Mouse (Mus musculus): ENCODE measurements around the gene Madd. TPM values are rescaled to one million over a fixed set of nuclear protein-coding genes. Genes with fewer than 3 reads are reported as not detected.

Madd gene
- polyA plus RNA-seq (2014; fragmentation: Nextera tagmentation; extraction: Ambion mirVana): 6.8 and 8.1 TPM in 2 replicates

DNA sequence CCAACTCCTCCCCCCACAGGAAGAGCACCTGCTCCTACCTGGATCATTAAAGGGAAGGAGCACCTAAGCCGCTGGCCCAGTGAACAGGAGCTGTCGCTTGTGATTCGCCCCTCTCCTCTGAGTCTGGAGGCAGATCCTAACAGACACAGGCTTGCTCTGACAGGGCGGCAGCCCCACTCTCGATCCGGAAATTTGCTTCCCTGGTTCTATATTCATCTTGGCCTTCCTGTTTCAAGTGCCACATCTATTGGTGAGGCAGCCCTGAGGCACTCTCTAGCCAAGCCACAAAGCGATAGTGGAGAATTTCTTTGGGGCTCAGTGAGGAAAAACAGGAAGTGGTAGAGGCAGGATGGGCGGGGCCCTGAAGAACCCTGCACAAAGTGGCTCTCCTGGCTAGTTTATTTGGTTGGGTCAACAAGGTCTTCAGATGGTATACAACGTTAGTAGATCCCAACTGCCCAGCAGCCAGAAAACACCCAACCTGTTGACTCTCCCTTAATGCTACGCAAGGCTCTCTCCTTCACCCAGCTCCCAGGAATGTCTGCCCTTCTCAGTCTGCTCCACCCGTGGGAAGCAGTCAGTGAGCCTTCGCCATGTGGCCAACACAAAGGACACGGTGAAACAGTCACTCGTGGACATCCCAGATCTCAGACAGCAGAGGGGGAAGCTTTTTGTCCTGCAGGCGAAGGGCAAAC lies at the start of gene Madd:
Gene Madd, minus strand, starts transcription at position 127 of the 695 bp plus-strand sequence.
- Histone ChIP-seq H3K4me1 (ENCODE audit: control insufficient read depth, insufficient read depth, low read length) (peaks cover 4% of the 10 kb centered on the region), H3K4me3 (ENCODE audit: low read depth, low read length) (peak within 1 kb of the TSS; percentile 84), H3K9ac (ENCODE audit: low read length) (peak within 1 kb of the TSS; percentile 71), H3K9me3 (ENCODE audit: control insufficient read depth, low read length) (no peaks in the 10 kb centered on the region), H3K36me3 (ENCODE audit: control insufficient read depth, insufficient read depth, low read length) (no peaks in the 10 kb centered on the region), H3K4me2 (ENCODE audit: low read depth, severe bottlenecking) (peak within 1 kb of the TSS; percentile 80), H3K27me3 (ENCODE audit: control insufficient read depth, insufficient read depth, low read length) (no peaks in the 10 kb centered on the region), H3K27ac (replicated peaks; ENCODE audit: low read depth, low read length) (peak within 1 kb of the TSS; percentile 58; the same call in 1 of the 2 replicates)
- no peak for DNase-seq (ENCODE audit: low spot score)
- WGBS: 69% methylated on average over 15 of the region's 15 CpGs
- ATAC-seq (ENCODE audit: insufficient number of reproducible peaks, low FRiP score, low TSS enrichment, low read depth): no peak; the same call in 1 of the 2 replicates

DNA sequence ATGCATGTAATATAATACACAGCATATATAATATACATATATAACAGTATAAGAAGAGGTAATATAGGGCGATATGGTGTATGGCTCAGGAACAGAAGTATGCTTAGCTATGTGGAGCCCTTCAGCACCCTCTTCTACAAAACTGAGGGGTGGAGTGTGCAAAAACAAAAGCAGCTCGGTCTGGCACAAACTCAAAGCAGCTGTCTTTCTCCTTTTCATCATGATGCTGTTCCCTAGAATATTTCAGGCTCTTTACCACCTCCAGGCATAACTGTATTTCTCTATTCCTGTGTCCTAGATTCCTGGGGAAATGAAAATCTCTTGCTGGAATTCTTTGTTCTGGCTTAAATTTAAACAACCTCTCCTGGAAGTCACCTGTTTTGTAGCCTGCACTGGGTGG lies 46.1 kb upstream of the Madd start:
- Histone ChIP-seq H3K27ac (replicated peaks; ENCODE audit: low read depth, low read length) (no peak overlapping the region), H3K9ac (ENCODE audit: low read length) (no peak overlapping the region), H3K9me3 (ENCODE audit: control insufficient read depth, low read length) (no peaks in the 10 kb centered on the region), H3K36me3 (ENCODE audit: control insufficient read depth, insufficient read depth, low read length) (no peaks in the 10 kb centered on the region), H3K4me3 (ENCODE audit: low read depth, low read length) (no peak overlapping the region), H3K4me2 (ENCODE audit: low read depth, severe bottlenecking) (no peak overlapping the region), H3K4me1 (ENCODE audit: control insufficient read depth, insufficient read depth, low read length) (no peaks in the 10 kb centered on the region), H3K27me3 (ENCODE audit: control insufficient read depth, insufficient read depth, low read length) (no peaks in the 10 kb centered on the region)
- ATAC-seq (ENCODE audit: insufficient number of reproducible peaks, low FRiP score, low TSS enrichment, low read depth) (no peak), DNase-seq (ENCODE audit: low spot score) (no peak)
- 75% methylated on average over 2 of the region's 2 CpGs for WGBS

DNA sequence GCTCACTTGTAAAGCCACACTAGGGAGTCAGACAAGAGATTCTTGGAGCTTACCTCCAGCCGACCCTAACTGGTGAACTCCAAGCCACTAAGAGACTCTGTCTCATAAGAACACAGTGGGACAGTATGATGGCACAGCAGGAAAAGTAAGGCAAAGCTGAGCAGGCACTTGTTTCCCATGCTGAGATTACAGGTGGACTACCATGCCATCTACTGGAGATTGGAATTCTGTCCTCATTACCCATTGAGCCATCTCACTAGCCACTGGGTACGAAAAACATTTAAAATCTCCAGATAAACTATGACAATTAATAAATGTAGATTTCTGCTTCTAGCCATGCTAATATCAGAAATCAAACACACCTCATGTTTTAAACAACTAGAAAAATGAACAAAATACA lies 40.0 kb upstream of the Madd start:
- DNase-seq (ENCODE audit: low spot score) (no peak), ATAC-seq (ENCODE audit: insufficient number of reproducible peaks, low FRiP score, low TSS enrichment, low read depth) (no peak)
- Histone ChIP-seq H3K4me3 (ENCODE audit: low read depth, low read length) (no peak overlapping the region), H3K9ac (ENCODE audit: low read length) (no peak overlapping the region), H3K4me1 (ENCODE audit: control insufficient read depth, insufficient read depth, low read length) (no peaks in the 10 kb centered on the region), H3K36me3 (ENCODE audit: control insufficient read depth, insufficient read depth, low read length) (no peaks in the 10 kb centered on the region), H3K27ac (replicated peaks; ENCODE audit: low read depth, low read length) (no peak overlapping the region), H3K9me3 (ENCODE audit: control insufficient read depth, low read length) (no peaks in the 10 kb centered on the region), H3K27me3 (ENCODE audit: control insufficient read depth, insufficient read depth, low read length) (no peaks in the 10 kb centered on the region), H3K4me2 (ENCODE audit: low read depth, severe bottlenecking) (no peak overlapping the region)
- 79% methylated on average over 2 of the region's 2 CpGs for WGBS

DNA sequence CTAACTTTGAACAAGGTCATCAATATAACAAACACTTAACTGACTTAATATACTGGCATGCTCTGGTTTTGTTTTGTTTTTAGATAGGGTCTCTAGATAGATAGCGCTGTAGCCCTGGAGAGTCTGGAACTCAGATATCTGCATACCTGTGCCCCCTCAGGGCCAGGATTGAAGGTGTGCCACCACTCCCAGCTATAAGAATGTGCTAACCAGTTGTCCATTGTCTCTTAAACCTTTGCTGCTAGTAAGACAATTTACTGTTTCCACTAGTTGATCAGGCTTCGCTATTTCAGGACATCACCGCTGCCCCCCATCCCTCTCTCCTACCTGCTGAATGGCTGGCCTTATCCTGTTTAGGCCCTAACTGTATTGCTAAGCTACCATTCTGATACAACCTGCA lies 36.9 kb upstream of the Madd start:
- DNase-seq (ENCODE audit: low spot score) (no peak), ATAC-seq (ENCODE audit: insufficient number of reproducible peaks, low FRiP score, low TSS enrichment, low read depth) (no peak)
- Histone ChIP-seq H3K4me2 (ENCODE audit: low read depth, severe bottlenecking) (no peak overlapping the region), H3K27ac (replicated peaks; ENCODE audit: low read depth, low read length) (no peak overlapping the region), H3K4me1 (ENCODE audit: control insufficient read depth, insufficient read depth, low read length) (no peaks in the 10 kb centered on the region), H3K9me3 (ENCODE audit: control insufficient read depth, low read length) (no peaks in the 10 kb centered on the region), H3K27me3 (ENCODE audit: control insufficient read depth, insufficient read depth, low read length) (no peaks in the 10 kb centered on the region), H3K4me3 (ENCODE audit: low read depth, low read length) (no peak overlapping the region), H3K36me3 (ENCODE audit: control insufficient read depth, insufficient read depth, low read length) (no peaks in the 10 kb centered on the region), H3K9ac (ENCODE audit: low read length) (no peak overlapping the region)
- over 99% methylated on average over 3 of the region's 3 CpGs for WGBS

DNA sequence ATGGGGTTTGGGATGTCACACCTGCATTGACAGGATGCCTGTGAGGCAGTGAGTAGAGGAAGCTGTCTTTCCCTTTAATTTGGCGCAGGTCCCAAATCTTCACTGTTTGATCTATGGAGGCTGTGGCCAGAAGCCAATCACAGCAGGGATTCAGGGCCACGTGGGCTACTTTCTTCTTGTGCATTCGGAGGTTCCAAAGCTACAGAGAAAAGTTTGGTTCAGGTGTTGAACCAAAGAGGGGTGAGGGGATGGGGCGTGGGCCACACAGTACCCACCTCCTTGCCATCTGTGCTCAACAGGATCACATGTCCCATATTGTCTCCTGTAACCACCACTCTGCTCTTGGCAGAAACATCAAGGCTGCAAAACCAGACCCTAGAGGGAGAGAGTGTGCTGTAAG lies 33.4 kb upstream of the Madd start:
- DNase-seq (ENCODE audit: low spot score) (no peak), ATAC-seq (ENCODE audit: insufficient number of reproducible peaks, low FRiP score, low TSS enrichment, low read depth) (no peak)
- Histone ChIP-seq H3K4me1 (ENCODE audit: control insufficient read depth, insufficient read depth, low read length) (no peaks in the 10 kb centered on the region), H3K36me3 (ENCODE audit: control insufficient read depth, insufficient read depth, low read length) (peaks cover 4% of the 10 kb centered on the region; the same call in 1 of the 2 replicates), H3K9me3 (ENCODE audit: control insufficient read depth, low read length) (no peaks in the 10 kb centered on the region), H3K4me2 (ENCODE audit: low read depth, severe bottlenecking) (no peak overlapping the region), H3K27me3 (ENCODE audit: control insufficient read depth, insufficient read depth, low read length) (no peaks in the 10 kb centered on the region), H3K27ac (replicated peaks; ENCODE audit: low read depth, low read length) (no peak overlapping the region), H3K4me3 (ENCODE audit: low read depth, low read length) (no peak overlapping the region), H3K9ac (ENCODE audit: low read length) (no peak overlapping the region)
- WGBS: 79% methylated on average over 4 of the region's 4 CpGs

DNA sequence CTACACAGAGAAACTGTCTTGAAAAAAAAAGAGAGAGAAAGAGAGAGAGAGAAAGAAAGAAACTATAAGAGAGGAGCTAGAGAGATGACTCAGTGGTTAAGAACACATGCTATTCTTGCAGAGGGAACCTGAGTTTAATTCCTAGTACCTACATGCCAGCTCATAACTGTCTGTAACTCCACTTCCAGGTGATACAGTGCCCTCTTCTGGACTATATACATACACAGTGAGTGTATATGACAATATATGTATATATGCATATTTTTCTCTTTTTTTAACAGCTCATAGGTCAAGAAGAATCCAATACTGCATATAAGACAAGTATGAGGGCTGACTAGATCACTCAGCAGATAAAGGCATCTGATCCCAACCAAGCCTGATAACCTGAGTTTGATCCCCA lies 29.7 kb upstream of the Madd start:
- H3K36me3 ChIP-seq (ENCODE audit: control insufficient read depth, insufficient read depth, low read length): peaks cover 14% of the 10 kb centered on the region; the same call in 1 of the 2 replicates
- no peak overlapping the region for H3K9ac ChIP-seq (ENCODE audit: low read length)
- H3K27ac ChIP-seq (replicated peaks; ENCODE audit: low read depth, low read length): no peak overlapping the region
- no peaks in the 10 kb centered on the region for H3K4me1 ChIP-seq (ENCODE audit: control insufficient read depth, insufficient read depth, low read length)
- ATAC-seq (ENCODE audit: insufficient number of reproducible peaks, low FRiP score, low TSS enrichment, low read depth): no peak
- H3K4me2 ChIP-seq (ENCODE audit: low read depth, severe bottlenecking): no peak overlapping the region
- no peak overlapping the region for H3K4me3 ChIP-seq (ENCODE audit: low read depth, low read length)
- no peak for DNase-seq (ENCODE audit: low spot score)
- no peaks in the 10 kb centered on the region for H3K27me3 ChIP-seq (ENCODE audit: control insufficient read depth, insufficient read depth, low read length)
- no peaks in the 10 kb centered on the region for H3K9me3 ChIP-seq (ENCODE audit: control insufficient read depth, low read length)

DNA sequence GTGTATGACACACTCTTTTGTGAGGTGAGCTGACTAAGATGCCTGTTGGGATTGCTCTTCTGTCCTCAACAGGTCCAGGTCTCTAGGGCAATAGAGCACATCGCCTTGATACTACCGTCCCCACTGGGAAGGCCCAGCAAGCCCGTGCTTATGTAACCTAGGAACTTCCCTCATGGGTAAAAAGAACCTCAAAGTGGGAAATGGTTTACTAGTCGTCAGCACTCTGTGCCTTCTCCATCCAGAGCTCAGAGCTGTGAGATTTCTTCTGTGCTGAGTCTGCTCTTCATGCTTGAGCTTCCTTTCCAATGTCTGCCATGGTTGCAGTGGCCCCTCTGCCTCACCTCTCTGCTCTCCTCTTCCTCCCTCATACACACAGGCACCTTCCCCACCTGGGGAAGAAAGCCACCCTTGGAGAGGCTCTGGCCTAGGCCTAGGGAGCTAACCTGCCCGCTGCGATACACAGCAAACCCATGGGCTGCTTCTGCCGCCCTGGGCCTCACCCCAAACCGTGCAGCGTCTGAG lies 22.7 kb upstream of the Madd start:
- 89% methylated on average over 9 of the region's 9 CpGs for WGBS
- H3K9ac ChIP-seq (ENCODE audit: low read length): no peak overlapping the region
- ATAC-seq (ENCODE audit: insufficient number of reproducible peaks, low FRiP score, low TSS enrichment, low read depth) (no peak), DNase-seq (ENCODE audit: low spot score) (no peak)
- no peaks in the 10 kb centered on the region for H3K27me3 ChIP-seq (ENCODE audit: control insufficient read depth, insufficient read depth, low read length)
- H3K27ac ChIP-seq (replicated peaks; ENCODE audit: low read depth, low read length): no peak overlapping the region
- H3K4me2 ChIP-seq (ENCODE audit: low read depth, severe bottlenecking): no peak overlapping the region
- H3K9me3 ChIP-seq (ENCODE audit: control insufficient read depth, low read length): no peaks in the 10 kb centered on the region
- peaks cover 23% of the 10 kb centered on the region; the same call in 1 of the 2 replicates for H3K36me3 ChIP-seq (ENCODE audit: control insufficient read depth, insufficient read depth, low read length)
- H3K4me3 ChIP-seq (ENCODE audit: low read depth, low read length): no peak overlapping the region
- peaks cover 6% of the 10 kb centered on the region for H3K4me1 ChIP-seq (ENCODE audit: control insufficient read depth, insufficient read depth, low read length)

DNA sequence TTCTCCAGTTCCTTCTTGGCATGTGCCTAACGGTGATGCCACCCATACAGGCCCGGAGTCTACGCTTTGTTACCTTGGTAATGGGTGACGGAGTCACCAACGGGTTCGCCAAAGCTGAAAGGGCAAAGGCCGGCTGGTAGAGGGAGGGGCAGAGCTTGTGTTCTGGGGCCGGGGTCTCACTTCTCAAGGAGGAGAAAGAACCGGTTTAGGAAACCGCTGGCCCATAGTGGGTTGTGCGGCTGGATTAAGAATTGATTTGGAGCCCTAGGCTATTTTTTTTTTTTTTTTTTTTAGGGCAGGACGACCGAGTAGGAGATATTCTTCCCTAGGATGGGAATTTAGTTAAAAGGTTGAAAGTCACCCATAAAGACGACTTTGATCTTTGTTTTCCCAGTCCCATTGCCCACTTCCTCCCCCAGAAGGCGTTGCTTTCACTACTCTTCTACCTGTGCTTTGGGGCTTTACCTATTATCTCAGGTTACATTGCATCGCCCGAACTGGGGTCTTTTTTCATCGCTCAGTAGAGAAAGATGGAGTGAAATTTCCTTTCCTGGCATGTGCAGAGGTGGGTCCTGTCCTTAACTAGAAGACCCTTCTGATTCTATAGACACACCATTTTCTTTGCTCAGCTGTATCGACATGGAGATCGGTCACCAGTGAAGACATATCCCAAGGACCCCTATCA lies 19.5 kb upstream of the Madd start:
- H3K9ac ChIP-seq (ENCODE audit: low read length): peak overlapping the region; percentile 62
- H3K4me3 ChIP-seq (ENCODE audit: low read depth, low read length): peak overlapping the region; percentile 56
- no peaks in the 10 kb centered on the region for H3K9me3 ChIP-seq (ENCODE audit: control insufficient read depth, low read length)
- 12% methylated on average over 20 of the region's 20 CpGs for WGBS
- H3K27me3 ChIP-seq (ENCODE audit: control insufficient read depth, insufficient read depth, low read length): no peaks in the 10 kb centered on the region
- DNase-seq (ENCODE audit: low spot score) (no peak), ATAC-seq (ENCODE audit: insufficient number of reproducible peaks, low FRiP score, low TSS enrichment, low read depth) (peak; percentile 52; the same call in 1 of the 2 replicates)
- H3K27ac ChIP-seq (replicated peaks; ENCODE audit: low read depth, low read length): peak overlapping the region; percentile 48
- peaks cover 6% of the 10 kb centered on the region for H3K4me1 ChIP-seq (ENCODE audit: control insufficient read depth, insufficient read depth, low read length)
- peaks cover 11% of the 10 kb centered on the region; the same call in 1 of the 2 replicates for H3K36me3 ChIP-seq (ENCODE audit: control insufficient read depth, insufficient read depth, low read length)
- peak overlapping the region; percentile 55 for H3K4me2 ChIP-seq (ENCODE audit: low read depth, severe bottlenecking)
